Mouse (Mus musculus) kidney, postnatal 4 days (tissue): ENCODE measurements at regions not wholly inside any gene's neighbourhood (a gene's known extent, or its start where the extent isn't known, plus 50 kb on each side); places are given as distances from the start of the nearest gene placed in this dataset.

ENCODE experiments used
- DNase-seq, 2 experiments: peaks; one replicate each; pipeline ENCODE4 v3.0.0; 2021; ENCODE audit warnings: mixed read lengths in 2 of 2

DNA sequence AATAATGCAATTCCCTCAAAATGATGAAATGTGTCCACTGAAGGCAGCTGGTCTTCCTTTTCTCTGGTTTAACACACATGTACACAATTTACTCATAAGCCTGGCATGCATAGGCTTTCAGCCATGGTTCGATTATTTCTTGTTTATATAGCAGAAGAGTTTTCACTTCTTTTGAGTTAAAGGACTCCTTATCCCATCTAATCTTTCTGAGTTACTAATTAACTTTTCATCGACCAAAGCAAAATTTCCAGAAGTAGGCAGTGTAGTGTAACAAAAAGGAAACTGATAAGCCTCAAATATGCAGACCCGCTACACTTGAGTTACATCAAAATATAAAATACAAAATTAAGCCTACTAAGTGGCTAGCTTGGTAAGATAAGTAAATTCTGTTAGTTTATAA is 620.5 kb upstream of the Akr1e1 start:
- DNase-seq, result no peak

DNA sequence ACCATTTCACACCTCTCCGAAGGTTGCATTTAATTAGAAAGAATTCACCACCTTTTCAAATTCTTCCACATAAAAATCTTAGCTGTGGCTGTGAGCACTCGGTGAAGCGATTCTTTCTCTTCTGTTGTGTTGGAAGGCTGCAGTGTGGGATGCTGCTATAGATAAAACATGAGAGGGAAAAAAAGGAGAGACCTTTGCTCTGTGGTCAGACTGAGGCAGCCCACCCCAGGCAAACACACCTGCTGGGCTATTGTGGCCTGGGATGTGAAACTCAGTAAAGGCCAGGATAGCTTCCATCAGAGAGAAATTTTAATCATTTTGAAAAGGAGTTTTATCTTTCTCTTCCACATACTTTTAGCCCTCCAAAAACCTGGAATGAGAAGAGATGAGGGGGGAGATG is 625.3 kb upstream of the Akr1e1 start:
- DNase-seq, result no peak

DNA sequence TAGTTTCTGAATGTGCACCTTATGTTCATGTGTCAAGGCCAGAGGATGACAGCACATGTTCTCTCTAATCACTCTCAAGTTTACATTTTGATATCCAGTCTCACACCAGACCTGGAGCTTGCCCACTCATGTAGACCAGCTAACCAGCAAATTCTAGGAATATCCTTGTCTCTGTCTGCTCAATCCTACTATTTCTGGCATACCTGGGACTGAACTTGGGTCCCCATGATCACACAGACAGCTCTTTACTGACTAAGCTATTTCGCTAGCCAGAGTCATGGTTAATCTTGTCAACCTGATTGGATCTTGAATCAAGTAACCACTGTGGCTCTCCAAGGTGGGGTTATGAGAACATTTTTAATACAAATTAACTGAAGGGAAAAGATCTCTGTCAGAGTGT is 625.9 kb upstream of the Klf6 start:
- no peak for DNase-seq

DNA sequence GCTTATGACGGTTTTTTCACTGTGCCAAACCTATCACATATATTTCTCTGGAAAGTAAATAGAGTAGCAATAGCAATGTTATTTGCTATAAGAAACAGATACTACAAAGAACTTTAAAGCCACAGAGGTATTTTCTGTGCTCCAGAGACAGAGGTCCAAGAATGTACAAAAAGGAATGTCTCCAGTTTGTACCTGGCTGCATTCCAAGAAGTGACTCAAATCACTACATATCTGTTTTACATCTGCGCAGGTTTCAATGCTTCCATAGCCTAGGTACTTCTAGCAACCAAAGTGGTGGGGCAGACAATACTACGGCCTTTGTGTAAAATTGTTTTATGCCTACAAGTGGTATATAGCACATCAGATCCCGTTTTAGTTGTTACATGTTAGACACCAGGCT is 620.7 kb upstream of the Klf6 start:
- no peak for DNase-seq

DNA sequence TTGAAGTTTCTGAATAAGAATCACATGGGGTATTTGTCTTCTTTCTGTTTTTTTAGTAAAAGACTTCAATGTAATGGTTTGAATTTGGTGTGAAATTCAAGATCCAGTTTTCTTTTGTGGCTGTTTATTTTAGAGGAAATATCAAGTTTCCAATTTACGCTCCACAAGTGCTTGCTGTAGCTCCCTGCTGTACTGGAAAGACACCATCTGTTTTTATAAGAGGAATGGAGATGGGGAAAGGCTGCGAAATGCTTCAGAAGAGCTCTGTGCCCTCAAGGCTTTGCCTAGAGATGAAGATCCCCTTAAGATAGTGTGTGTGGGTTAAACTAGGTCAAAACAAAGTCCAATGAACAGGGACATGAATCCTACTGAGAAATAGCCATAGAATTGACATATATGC is 618.5 kb upstream of the Klf6 start:
- DNase-seq, result no peak

DNA sequence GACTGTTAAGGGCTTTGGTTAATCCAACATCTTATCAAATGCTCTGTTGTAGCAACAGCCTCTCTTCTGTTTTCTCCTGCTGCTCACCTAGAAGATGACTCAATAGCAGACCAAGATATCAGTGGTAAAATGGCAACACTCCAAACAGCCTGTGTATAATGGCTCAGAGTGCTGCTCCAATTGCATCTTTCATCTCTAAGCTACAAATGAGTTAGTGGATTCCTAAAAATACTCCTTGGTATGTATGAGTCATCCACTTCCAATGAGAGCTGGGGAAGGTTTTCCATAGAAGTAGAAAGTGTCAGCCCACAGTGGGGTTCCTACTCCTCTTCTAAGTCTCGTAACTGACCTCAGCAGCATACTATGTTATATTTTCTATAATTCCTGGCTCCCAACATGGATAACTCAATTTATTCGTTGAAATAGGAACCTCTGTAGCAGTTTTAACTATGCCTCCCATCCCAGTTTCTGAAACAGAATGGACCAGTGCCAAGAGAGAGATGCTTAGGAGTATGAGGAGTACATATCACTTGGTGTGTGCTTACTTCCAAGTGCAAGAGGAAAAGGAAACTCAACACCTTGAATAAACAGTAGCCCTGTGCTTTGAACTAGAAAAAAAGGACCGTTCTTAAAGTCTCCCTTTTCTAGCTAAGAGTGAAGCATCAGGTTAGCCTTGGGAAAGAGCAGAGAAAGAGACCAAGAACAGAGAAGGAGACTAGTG is 612.5 kb upstream of the Klf6 start:
- DNase-seq, result no peak

DNA sequence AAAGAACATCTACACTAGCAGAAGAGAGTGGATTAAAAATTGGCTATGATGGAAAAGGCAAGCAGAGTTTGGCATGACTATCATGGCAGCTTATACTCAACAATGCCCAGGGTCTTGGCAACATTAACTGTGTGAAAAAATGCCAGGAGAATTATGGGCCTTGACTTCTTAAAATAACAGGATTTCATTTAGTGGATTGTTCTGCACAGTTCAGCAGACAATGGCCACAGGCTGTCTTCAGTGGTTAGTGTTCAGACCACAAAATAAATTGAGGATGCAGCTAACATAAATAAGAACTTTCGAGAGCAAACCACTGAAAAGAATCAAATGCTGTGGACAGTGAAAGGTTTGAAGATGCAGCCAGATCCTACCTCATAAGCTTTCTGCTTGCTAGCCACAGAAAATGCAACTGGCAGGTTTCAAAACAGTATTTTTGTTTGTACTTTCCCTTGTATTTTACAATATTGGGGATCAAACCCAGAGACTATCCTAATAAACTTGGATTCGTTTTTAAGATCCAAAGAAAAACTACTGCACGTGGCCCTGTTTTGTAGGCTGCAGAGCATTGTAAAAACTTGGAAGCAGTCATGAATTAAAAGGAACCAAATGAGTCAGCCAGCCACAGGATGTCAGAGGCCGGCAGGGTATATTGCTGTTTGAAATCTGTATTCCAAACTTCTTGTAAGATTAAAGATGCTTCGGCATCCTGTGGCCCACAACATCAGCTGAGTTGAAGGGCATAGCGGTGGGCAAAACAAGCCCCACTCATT is 603.2 kb upstream of the Klf6 start:
- DNase-seq, result no peak

DNA sequence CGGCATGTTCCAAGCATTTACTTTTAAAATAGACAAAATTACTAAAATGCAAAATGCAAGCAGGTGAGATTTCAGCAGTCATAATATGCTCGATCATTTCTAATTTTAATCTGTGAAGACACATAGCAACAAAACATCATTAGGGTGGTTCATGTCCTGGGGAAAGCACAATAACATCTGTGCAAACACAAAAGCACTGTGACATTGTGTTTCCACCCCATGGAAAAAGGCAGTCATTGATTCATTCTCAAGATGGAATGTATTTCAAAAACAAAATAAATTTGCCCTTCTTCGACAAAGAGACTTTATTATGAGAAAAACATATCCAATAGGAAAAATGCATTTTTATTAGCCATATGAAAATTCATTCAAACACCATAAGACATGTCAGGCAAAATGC is 601.5 kb upstream of the Klf6 start:
- DNase-seq, result no peak

DNA sequence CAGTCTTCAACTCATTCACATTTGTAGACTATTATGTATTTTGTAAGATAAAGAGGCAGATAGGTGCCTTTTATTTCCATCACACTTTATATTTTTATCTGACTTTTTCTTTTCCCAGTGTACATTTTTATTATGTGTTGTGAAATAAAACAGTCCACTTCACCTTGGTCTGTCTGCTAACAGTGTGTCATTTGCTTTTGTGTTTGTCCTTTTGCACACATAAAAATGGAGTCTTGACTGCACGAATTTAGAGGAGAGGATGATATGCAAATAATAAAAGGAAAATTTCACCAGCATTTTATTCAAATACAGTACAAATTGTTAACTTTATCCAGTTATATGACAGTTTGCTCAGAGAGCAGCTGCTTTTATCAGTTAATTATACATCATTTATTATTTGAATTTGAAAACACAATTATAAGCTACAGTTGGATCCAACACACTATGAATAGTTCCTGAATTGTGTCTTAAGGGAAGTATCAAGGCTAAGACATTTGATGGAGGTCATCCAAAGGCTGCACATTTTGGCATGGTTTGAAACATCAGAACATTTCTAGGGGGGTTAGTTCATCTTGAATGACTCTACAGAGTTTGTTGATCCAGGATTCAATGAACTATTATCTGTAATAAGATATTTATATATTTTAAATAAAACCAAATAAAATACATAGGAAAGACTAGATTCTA is 588.6 kb upstream of the Klf6 start:
- no peak for DNase-seq

DNA sequence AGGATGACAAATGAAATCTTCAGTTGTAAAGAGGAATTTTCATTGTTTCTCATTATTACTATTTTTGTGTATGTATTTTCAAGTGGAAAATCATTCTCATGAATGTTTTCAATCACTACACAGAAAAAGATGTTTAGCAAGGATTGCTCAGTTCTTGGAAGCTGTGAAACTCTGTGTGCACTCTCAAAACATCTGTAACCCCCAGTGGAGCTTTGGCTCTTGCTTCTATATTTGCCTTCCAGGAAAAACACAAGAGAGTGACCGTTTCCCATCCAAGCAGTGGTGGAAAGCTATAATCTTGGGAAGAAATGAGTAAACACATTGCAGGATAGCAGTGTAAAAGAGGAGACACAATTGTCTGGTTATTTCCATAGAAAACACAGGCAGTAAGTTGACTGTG is 584.7 kb upstream of the Klf6 start:
- DNase-seq, result no peak

DNA sequence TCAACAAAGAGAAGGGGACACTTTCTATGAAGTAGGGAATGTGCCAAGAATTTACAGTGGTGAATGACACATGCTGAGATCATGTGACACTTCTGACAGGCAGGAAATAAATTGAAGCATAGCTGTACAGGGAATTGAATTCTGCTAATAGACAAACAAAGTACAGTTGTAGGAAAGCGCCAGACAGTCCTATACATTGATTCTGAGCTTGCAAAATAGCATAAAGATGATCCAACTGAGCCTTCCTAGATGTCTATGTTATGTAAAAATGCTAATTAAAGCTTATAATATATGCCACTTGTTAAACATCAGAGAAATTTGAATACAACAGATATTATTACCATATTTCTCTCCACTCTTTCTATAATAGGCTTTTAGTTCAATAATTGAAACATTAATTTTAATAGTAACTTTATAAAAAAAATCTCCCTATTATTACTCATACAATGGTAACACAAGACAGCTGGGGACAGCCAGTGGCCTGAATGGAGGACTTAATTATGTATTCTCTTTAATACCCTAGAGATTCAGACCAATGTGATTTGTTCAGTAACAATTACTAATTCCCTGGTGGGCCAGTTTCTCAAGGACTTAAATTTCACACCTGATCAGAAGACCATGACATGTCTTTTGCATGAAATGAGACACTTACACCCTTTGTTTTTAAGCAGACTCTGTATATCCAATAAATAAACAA is 571.4 kb upstream of the Klf6 start:
- DNase-seq, result no peak

DNA sequence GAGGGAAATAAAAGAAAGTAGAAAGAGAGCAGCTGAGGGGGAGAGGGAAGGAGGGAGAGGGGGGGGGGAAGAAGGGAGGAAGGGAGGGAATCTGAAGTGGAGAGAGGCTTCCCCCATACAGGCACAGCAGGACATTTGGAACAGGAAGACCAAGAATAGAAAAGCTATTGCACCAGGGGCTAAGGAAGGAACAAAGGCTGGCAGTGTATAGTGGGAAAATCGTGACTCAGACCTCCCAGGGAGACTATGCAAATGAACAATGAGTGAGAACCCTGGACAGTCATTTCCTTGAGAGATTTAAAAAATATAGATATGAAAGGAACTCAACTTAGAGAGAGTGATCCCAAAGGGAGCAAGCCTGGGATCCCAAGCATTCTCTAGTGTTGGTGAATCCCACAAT is 559.1 kb upstream of the Klf6 start:
- no peak for DNase-seq

DNA sequence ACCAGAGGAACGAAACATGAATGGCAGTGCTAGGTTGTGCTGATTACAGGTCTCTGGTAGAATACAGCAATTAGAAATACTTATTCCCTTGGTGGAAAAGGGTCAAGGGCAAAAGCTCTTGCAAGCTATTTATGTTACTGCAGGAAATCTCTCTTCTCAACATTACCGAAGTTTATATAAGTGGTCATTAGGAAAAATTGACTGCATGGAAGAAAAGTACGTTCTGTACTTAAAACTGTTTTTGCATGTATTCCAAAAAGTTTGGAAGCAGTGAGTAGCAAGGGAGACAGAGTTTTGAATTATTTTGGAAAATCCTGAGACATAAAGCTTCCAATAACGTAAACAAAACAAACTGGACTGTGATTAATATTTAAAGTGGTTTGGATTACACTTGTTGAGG is 554.6 kb upstream of the Klf6 start:
- no peak for DNase-seq

DNA sequence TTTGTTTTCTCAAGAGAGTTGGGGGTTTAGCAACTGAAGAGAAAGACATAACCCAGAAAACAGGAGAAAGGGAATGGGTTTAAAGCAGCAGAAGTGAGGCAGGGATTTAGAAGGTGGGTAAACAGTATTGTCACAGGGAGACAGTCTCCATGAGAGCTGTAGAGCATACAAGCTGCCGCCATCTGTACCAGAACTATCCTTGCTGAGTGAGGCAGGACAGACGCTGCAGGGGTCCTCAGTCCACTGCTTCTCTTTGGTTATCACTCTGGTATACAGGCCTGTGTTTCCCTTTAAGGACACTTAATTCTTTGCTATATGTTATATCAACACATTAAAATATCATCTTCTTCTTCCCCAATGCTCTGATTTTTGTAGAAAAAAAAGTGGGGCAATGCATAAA is 548.0 kb upstream of the Klf6 start:
- DNase-seq, result no peak

DNA sequence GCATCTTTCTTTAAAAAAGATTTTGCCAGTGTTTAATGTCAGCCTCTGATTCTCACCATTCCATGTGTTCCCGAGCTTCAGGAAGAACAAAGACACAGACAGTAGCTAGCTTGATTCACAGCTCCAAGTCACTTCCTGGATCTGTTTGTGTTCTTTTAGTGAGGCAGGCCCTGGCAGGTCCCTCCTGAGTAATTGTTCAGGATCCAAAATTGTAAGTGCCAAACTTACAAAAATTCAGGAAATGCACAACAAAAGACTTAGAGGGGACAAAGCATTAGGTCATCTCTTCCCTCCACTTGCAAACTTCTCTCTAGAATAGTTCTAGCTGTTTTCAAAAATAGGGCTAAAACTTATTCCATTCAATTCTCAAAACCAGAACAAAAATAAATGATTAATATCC is 546.3 kb upstream of the Klf6 start:
- DNase-seq, result no peak

DNA sequence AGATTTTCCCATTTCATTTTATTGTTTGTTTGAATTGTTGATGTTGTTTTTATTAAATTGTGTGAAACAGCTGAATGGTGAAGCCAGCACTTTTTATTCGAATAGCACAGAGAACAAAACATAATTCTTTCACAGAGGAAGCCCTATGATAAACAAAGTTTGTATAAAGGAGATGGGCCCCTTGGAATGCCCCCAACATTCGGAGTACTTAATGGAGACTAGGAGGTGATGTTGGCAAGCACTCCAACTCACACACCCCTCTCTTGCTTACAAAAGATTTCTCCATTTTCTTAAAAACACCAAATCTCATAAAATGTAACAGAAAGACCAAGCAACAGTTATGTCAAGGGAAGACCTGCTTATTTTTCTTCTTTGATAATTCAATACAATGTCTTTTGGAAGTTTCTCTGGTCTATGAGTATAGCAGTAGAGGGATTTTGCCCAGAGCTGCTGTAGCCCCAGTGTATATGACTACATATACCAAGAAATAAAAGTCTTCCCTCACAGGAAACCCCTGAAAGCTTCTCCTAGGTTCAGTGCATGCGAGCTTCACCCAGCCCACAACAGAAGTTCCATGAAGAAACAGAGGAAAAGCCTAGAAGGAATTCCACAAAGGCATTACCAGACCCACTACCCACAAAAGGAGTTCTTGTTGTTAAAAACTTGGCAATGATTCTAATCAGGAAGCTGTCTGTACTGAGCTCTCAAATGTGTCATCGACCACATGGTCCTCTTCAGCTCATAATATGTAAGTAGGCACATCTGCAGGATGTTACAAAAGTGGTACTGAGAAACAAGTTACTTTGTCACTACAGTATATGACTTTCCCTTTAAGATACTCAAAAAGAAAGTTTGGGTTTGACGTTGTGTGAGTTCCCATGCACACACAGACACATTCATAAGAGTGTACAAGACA is 543.1 kb upstream of the Klf6 start:
- no peak for DNase-seq

DNA sequence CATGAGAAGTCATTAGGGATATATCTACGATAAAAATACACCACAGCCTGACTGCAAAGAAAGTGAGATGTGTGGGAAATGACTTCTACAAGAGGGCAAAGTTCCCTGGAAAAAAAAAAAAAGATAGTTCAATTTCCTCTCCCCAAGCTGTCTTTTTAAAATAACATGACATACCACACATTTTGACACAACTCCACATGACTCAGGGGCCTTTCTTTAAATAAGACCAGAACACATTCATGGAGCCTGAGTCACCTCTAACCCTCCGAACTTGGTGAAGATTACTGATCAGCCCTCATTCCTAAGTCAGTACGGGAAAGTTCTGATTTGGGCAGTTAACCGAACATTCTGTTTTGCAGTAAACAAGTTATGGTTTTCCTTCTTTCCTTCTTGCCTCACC is 515.6 kb upstream of the Klf6 start:
- no peak for DNase-seq

DNA sequence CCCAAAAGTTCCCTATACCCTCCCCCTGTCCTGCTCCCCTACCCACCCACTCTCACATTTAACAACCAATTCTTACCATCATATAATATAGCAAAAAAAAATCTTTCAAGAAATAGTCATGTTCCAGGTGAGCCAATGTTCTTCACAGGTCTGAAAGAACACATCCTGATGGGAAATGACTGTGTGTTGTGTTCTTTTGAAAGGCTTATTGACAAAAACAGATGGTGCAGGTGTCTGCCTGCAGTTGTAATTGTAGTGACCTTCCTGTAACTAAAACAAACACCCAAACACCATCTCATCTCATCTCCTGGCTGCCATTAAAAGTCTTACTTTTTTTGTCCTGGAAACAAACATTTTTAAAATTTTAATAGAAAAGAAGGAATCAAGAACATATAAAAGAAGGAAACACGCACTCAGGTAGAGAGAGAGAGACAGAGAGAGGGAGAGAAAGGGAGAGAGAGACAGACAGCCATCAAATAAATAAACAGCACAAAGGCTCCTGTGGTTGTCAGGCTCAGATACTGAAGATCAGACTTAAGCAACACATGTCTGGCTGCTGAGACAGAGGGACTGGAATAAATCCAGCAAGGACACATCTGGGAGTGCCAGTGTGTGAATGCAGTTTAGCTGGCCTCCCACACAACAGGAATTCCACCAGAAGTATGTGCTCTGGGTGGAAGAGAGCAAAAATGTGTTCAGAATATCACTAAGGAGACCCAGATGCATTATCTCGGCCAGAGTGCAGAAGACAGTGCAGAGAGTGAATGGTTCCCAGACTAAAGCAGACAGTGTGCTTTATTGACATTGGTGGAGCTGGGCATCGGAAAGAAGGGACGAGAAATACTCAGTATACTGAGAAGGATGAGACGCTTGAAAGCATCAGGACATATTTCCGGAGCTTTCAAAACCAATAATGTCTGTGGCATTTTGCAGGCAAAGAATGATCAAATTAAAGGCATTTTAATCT is 513.5 kb upstream of the Klf6 start:
- DNase-seq, result peak in 1 of 2 experiments; percentile 3

DNA sequence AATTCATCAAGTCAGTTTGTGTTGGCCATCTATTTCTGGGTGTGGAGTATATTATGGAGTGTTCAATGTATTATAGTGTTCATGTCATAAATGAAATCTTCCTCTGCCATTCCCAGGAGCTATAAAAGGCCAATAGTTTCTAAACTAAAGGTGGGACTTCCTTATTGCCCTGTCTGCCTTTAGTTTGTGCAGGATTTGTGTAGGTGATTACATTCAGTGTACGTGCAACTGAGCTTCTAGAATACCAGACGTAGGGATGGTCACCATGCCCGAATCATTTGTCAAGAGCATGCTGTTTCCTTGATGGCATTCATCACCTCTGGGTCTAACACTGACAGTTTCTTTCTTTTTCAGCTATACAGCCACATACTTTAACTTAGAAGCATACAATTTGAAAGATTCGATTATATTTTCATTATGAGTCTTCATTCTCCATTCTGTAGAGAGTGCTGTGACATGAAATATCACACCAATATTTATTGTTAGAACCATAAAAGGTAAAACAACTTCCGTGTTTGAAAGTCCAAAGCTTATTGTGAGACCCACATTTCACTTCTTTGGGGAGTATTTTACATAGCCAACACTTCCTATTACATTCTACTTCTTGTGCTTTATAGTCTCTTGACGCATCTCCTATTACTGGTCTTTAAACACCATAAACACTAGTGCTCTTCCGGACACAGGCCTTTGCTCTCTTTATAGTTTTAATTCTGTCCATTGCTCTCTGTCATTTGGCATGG is 494.1 kb upstream of the Klf6 start:
- no peak for DNase-seq

DNA sequence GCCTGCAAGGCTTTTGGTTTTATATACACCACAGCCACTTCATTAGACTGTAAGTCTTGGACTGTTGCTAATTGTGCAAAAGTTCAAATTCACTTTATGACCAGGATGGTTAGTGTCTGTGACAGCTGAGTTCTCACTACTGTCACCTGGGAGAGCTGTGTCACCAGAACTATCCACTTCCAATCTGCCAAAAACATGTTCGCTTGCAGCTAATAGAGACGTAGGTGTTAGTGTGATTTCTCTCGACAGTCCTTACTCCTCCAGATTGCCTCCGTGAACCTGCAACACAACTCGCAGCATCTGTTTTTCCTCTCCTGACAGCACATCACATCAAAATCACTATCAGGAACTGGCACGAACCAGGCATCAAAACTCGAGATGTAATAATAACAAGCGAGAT is 491.3 kb upstream of the Klf6 start:
- no peak for DNase-seq
